Mouse (Mus musculus) lung, adult 2 months (tissue): ENCODE data around the gene Ccdc120. TPM values are rescaled to one million over a fixed set of nuclear protein-coding genes. Genes with fewer than 3 reads are reported as not detected.
A peak's percentile ranks its signal among the peaks of the same experiment; 100 is the strongest.

Experiments
- DNase-seq: peaks from one replicate; pipeline ENCODE4 v3.0.0; 2022
- H3K4me1 ChIP-seq: fragments of 200-500 bp; 2 replicates; pipeline ENCODE4 v1.6.1; 2011; ENCODE audit warnings: low read length; ENCODE audit not compliant: control insufficient read depth, insufficient read depth
- H3K4me3 ChIP-seq: fragments of 200-500 bp; replicated peaks from 2 replicates; pipeline ENCODE3; 2011; ENCODE audit warnings: low read depth, mild to moderate bottlenecking, control low read depth, low read length; ENCODE audit errors: extremely low read depth
- CTCF ChIP-seq: fragments of 200-500 bp; IDR thresholded peaks from 2 replicates; pipeline ENCODE4 v1.5.1; 2011; ENCODE audit warnings: mild to moderate bottlenecking, low read length, control low read depth; ENCODE audit not compliant: insufficient read depth
- POLR2A ChIP-seq: fragments of 200-500 bp; IDR thresholded peaks from 2 replicates; pipeline ENCODE4 v1.6.1; 2011; ENCODE audit warnings: low read depth, mild to moderate bottlenecking, control low read depth, low read length, borderline replicate concordance; ENCODE audit errors: extremely low read depth
- WGBS: fragments of 180-500 bp; shearing (Covaris S2); methylation state at CpG from one replicate; pipeline ENCODE4 v1.1.7; 2018; 5-methylcytosine and 5-hydroxymethylcytosine counted together
- polyA plus RNA-seq: library from polyadenylated mRNA; depleted of rRNA; stranded (reverse); fragments of >200 nt; gene quantifications from 2 replicates; pipeline ENCODE4 v1.2.3, GENCODE M21; 2012

Ccdc120 gene
- polyA plus RNA-seq, 1 experiment, result 34.5 TPM

- H3K4me3 ChIP-seq, result no peak overlapping the region
- H3K4me1 ChIP-seq, result no peaks in the 10 kb centered on the region
- TF ChIP-seq CTCF (peak; percentile 67), POLR2A (no peak)
- WGBS, result 41% methylated on average over 8 of the region's 8 CpGs
- DNase-seq, result peak; percentile 33
These were observed 25.8 kb upstream of the Ccdc120 start for GRCm38 (mm10) chrX:7776329-7777082.

- Histone ChIP-seq H3K4me1 (no peaks in the 10 kb centered on the region), H3K4me3 (no peak overlapping the region)
- TF ChIP-seq POLR2A, result no peak
- no peak for TF ChIP-seq CTCF
- 69% methylated on average over 9 of the region's 9 CpGs for WGBS
- DNase-seq, result no peak
These were observed 24.9 kb upstream of the Ccdc120 start for GRCm38 (mm10) chrX:7775501-7776205.

DNA sequence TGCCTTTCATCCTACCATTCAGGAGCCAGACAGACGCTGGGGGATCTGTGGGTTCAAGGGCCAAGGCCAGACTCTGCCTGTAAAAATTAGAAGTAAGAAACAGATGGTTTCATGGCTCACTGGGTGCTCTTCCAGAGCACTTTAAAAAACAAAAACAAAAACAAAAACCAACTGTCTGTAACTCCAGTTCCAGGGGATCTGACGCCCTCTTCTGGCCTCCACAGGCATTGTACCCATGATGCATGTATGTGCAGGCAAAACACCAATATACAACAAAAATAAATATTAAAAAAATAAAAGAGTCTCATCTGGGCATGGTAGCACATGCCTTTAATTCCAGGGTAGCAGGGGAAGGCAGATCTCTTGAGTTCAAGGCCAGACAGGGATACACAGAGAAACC, 22.1 kb upstream of the Ccdc120 start:
- 0 out of 2 replicates have a peak, but pooled peaks have one; percentile 7 for TF ChIP-seq CTCF
- no peak for TF ChIP-seq POLR2A
- H3K4me1 ChIP-seq, result no peaks in the 10 kb centered on the region
- no peak overlapping the region for H3K4me3 ChIP-seq
- WGBS, result 57% methylated on average over 2 of the region's 2 CpGs
- no peak for DNase-seq

- DNase-seq, result no peak
- Histone ChIP-seq H3K4me3 (no peak overlapping the region), H3K4me1 (no peaks in the 10 kb centered on the region)
- WGBS, result 85% methylated on average over 7 of the region's 7 CpGs
- TF ChIP-seq CTCF, result no peak
These were observed 18.8 kb upstream of the Ccdc120 start for GRCm38 (mm10) chrX:7769302-7770017.

DNA sequence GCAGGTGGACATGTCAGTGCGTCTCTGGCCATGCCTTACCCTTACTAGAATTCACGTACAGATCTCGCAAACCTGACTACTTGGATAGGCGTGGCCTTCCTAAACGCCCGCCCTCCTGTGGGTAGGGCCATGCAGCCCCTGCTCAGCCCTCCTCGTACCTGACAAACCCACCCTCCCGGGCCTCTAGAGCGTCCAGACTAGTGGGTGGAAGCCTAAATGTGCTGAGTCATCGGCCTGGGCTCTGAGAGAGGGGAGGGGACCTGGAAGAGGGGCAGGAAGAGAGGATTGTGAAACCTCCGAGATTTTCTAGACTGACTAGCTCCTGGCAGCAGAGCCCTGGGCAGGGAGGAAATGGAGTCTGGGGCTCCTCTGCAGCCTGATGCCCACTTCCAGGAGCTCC, 15.1 kb upstream of the Ccdc120 start:
- Histone ChIP-seq H3K4me1 (no peaks in the 10 kb centered on the region), H3K4me3 (peak overlapping the region; percentile 56)
- DNase-seq, result peak; percentile 39
- TF ChIP-seq CTCF (no peak), POLR2A (no peak)
- WGBS, result 23% methylated on average over 11 of the region's 11 CpGs

DNA sequence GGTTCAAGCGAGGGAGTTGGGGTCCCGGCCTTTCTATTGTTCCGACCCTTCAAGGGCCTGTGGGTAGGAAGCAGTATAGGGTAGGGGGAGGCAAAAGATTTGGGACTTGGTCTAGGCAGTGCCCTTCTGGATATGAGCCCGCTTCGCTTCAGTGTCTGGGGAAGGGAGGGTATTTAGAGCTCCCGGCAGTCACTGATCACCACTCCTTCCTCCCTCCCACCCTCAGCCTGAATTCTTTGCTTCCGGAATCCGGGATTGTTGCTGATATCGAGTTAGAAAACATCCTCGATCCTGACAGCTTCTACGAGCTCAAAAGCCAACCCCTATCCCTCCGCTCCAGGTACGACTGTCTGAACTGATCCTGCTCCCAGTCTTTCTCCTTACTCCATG, 14.6 kb upstream of the Ccdc120 start:
- no peak for TF ChIP-seq CTCF
- no peak for TF ChIP-seq POLR2A
- no peak for DNase-seq
- Histone ChIP-seq H3K4me1 (no peaks in the 10 kb centered on the region), H3K4me3 (peak overlapping the region; percentile 56)
- 39% methylated on average over 13 of the region's 13 CpGs for WGBS

DNA sequence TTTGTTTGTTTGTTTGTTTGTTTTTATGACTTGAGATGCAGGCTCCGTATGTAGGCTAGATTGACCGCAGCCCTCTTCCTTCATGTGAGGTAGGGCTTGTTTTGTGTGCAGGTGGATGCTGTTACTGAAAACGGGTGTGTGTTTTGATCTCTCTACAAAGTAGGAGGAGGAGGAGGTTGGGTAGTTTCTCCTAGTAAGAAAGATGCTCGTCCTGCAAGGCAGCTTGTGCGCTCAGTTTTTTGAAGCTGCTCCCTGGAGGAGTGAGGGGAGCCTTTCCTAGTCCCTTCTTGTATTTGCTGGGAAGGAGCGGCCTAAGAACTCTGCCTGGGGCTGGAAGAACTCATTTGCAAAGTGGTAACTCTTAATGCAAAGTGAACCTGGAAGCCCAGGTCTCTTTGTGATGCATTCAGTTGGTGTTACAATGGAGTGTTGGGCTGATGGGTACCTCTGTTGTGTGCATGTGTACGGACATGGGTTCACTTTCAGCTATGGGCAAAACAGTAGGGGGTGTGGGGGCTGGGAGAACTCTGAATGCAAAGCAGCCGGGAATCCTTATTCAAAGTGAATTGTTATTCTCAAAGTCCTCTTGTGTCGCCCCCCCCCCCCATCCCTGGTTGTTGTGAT, 14.1 kb upstream of the Ccdc120 start:
- H3K4me1 ChIP-seq, result no peaks in the 10 kb centered on the region
- WGBS, result 26% methylated on average over 9 of the region's 9 CpGs
- H3K4me3 ChIP-seq, result no peak overlapping the region
- no peak for DNase-seq
- TF ChIP-seq POLR2A, result no peak
- TF ChIP-seq CTCF, result no peak

DNA sequence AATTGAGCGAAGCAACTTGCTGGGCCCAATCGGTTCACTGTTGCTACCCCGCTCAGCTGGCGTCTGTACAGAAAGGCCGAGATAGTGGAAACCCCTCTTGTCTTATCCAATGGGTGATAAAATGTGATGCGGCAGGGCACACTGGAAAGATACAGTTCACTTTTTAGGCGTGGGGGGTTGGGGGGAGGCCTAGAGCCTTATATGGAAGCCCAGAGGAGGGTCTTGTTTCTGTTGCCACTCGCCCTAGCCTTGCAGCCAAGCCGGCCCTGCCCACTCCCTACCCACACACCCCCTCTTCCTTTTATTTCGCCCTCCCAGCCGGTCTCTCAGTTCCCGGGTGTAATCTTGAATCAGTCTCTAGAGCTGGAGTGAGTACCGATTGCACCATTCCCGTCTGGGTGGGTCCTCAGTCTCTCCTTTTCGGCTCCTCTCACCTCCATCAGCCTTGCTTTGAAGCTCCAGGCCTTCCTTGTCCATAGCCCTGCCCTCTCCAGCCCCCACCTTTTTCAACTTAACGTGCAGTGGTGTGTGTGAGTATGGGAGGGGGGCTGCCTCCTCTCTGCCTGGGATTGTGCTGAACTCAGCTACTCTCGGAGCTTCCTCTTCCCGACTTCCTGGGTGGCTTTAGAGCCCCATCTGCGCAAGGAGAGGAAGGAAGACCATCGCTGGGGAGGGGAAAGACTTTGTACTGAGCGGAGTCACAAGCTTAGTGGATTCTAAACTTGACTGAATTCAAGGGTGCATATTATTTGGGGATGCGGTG, 13.1 kb upstream of the Ccdc120 start:
- DNase-seq, result peak; percentile 39
- Histone ChIP-seq H3K4me3 (peak overlapping the region; percentile 70), H3K4me1 (no peaks in the 10 kb centered on the region)
- WGBS, result 19% methylated on average over 22 of the region's 22 CpGs
- TF ChIP-seq CTCF (no peak), POLR2A (no peak)

DNA sequence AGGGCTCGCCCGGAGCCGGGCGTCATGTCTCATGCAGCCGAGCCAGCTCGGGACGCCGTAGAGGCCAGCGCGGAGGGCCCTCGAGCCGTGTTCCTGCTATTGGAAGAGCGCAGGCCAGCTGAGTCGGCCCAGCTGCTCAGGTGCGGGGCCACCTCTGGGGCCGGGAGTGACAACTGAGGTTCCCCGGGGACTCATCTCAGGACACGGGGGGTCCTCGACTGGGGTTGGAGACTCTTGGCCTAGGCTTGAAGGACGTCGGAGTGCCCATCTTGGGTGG, 12.2 kb upstream of the Ccdc120 start:
- no peaks in the 10 kb centered on the region for H3K4me1 ChIP-seq
- DNase-seq, result no peak
- 26% methylated on average over 21 of the region's 21 CpGs for WGBS
- TF ChIP-seq POLR2A, result no peak
- no peak for TF ChIP-seq CTCF
- H3K4me3 ChIP-seq, result peak overlapping the region; percentile 95
